Comparison of ENCODE assay signal across 25 mouse cellular contexts in genomic region chr11:32187256-32187655, GRCm38 (mm10). TPM values are rescaled to one million over a fixed set of nuclear protein-coding genes. Genes with fewer than 3 reads are reported as not detected.
DNase-seq lines count a peak whose midpoint lies in the region; ATAC-seq and TF ChIP-seq lines count a peak whose summit lies in the region.
"Had no signal": no experiment of that assay in that cellular context is flagged by ENCODE, and none has a peak within 500 bp of the region (broad histone marks: within the 10 kb centered on the region; RNA-seq: fewer than 3 reads in every experiment).

No protein-coding gene starts in this region.

- no peaks in the 10 kb centered on the region; the same call in 1 of the 2 replicates for H3K27me3 ChIP-seq in liver, embryonic 14.5 days (ENCODE audit: control insufficient read depth, insufficient read depth, low read length)
- no peaks in the 10 kb centered on the region for H3K27me3 ChIP-seq in liver, embryonic 11.5 days (replicated peaks; ENCODE audit: control insufficient read depth, insufficient read depth, low read length)
- H3K27me3 ChIP-seq: embryonic facial prominence, embryonic 15.5 days; limb, embryonic 12.5 days had no signal

- H3K36me3 ChIP-seq in liver, embryonic 14.5 days (replicated peaks; ENCODE audit: control insufficient read depth, insufficient read depth, low read depth) = no peaks in the 10 kb centered on the region
- no peaks in the 10 kb centered on the region for H3K36me3 ChIP-seq in liver, embryonic 11.5 days (ENCODE audit: control insufficient read depth, insufficient read depth, low read length)
- H3K36me3 ChIP-seq: embryonic facial prominence, embryonic 15.5 days; heart, embryonic 13.5 days; limb, embryonic 12.5 days; liver, embryonic 15.5 days; neural tube, embryonic 12.5 days had no signal

- H3K4me1 ChIP-seq in liver, embryonic 14.5 days (replicated peaks; ENCODE audit: control insufficient read depth in 2 of 2, insufficient read depth in 2 of 2, low read length in 1 of 2) = no peaks in the 10 kb centered on the region
- H3K4me1 ChIP-seq in liver, embryonic 11.5 days (replicated peaks; ENCODE audit: control insufficient read depth, insufficient read depth, low read length) = no peaks in the 10 kb centered on the region
- H3K4me1 ChIP-seq: embryonic facial prominence, embryonic 15.5 days; limb, embryonic 12.5 days; neural tube, embryonic 12.5 days had no signal

- 65% methylated on average over 4 of the region's 4 CpGs for WGBS in liver, embryonic 14.5 days (ENCODE audit: insufficient replicate concordance)
- WGBS in liver, embryonic 11.5 days = 83% methylated on average over 4 of the region's 4 CpGs

- no peak overlapping the region for H3K4me3 ChIP-seq in liver, embryonic 14.5 days (ENCODE audit: insufficient read depth in 1 of 2, low read depth in 2 of 2, low read length in 2 of 2)
- H3K4me3 ChIP-seq in liver, embryonic 11.5 days (ENCODE audit: low read depth, low read length) = no peak overlapping the region
- H3K4me3 ChIP-seq: embryonic facial prominence, embryonic 15.5 days; gastrocnemius, adult 2 months; heart, embryonic 13.5 days; limb, embryonic 12.5 days; liver, embryonic 15.5 days; neural tube, embryonic 12.5 days had no signal

- no peak overlapping the region for H3K27ac ChIP-seq in liver, embryonic 14.5 days
- H3K27ac ChIP-seq in liver, embryonic 11.5 days (ENCODE audit: low read depth, low read length) = no peak overlapping the region
- H3K27ac ChIP-seq: embryonic facial prominence, embryonic 15.5 days; gastrocnemius, adult 2 months; heart, embryonic 13.5 days; limb, embryonic 12.5 days; liver, embryonic 15.5 days; neural tube, embryonic 12.5 days had no signal

- H3K9me3 ChIP-seq in liver, embryonic 14.5 days (ENCODE audit: control insufficient read depth, low read length) = no peaks in the 10 kb centered on the region
- H3K9me3 ChIP-seq in liver, embryonic 11.5 days (ENCODE audit: control insufficient read depth, low read length) = no peaks in the 10 kb centered on the region
- H3K9me3 ChIP-seq: embryonic facial prominence, embryonic 15.5 days; heart, embryonic 13.5 days; limb, embryonic 12.5 days; liver, embryonic 15.5 days; neural tube, embryonic 12.5 days had no signal

- TF ChIP-seq EP300 in liver, embryonic 14.5 days (IDR thresholded peaks at IDR 0.05; ENCODE audit: low read depth) = no peak

- peak; percentile 53 for DNase-seq in heart, adult 11 months
- no peak for DNase-seq in heart, adult 18-20 months
- no peak for DNase-seq in liver, embryonic 14.5 days (ENCODE audit: low read depth in 3 of 3, low spot score in 3 of 3)
- DNase-seq in liver, embryonic 11.5 days (ENCODE audit: low spot score) = no peak
- DNase-seq in thymus, postnatal 4 days = peak; percentile 24
- no peak for DNase-seq in thymus, postnatal 14 days
- no peak for DNase-seq in cerebellum, adult 9-11 months
- DNase-seq in retina, embryonic 14.5 days (ENCODE audit: low spot score) = no peak
- DNase-seq: adrenal gland, postnatal 25 days; cerebellum, adult 18-20 months; cerebellum, postnatal 36 days; gastrocnemius, adult 2 months; kidney, adult 9 months; kidney, postnatal 36 days; thymus, adult 18-20 months had no signal

- ATAC-seq in liver, embryonic 14.5 days (ENCODE audit: insufficient read depth) = no peak
- ATAC-seq in liver, embryonic 11.5 days (replicated peaks; ENCODE audit: low FRiP score) = no peak
- ATAC-seq: Patski had no signal

- H3K4me2 ChIP-seq in liver, embryonic 14.5 days (ENCODE audit: low read depth) = no peak overlapping the region
- no peak overlapping the region for H3K4me2 ChIP-seq in liver, embryonic 11.5 days
- H3K4me2 ChIP-seq: embryonic facial prominence, embryonic 15.5 days; heart, embryonic 13.5 days; limb, embryonic 12.5 days; liver, embryonic 15.5 days; neural tube, embryonic 12.5 days had no signal

- no peak overlapping the region for H3K9ac ChIP-seq in liver, embryonic 14.5 days (replicated peaks)
- H3K9ac ChIP-seq in liver, embryonic 11.5 days (ENCODE audit: low read depth, low read length) = no peak overlapping the region
- H3K9ac ChIP-seq: embryonic facial prominence, embryonic 15.5 days; heart, embryonic 13.5 days; limb, embryonic 12.5 days; liver, embryonic 15.5 days; neural tube, embryonic 12.5 days had no signal

- TF ChIP-seq CTCF in liver, embryonic 14.5 days (IDR thresholded peaks at IDR 0.05; ENCODE audit: low read depth) = peak; percentile 56

RNA-seq across cellular contexts. Expression of gene Il9r, which starts 12.8 kb away (rescaled TPM):
- total RNA-seq in heart, adult 18-20 months (2021) = under 1 TPM; 0.07 to 0.46 TPM
- polyA plus RNA-seq in liver, embryonic 14.5 days (2012; rRNA removed) = 0.11 and 0.16 TPM in 2 replicates
- 0.08 and 0.18 TPM in 2 replicates for polyA plus RNA-seq in liver, embryonic 14.5 days (2014; fragmentation: Nextera tagmentation; extraction: Ambion mirVana)
- polyA plus RNA-seq in liver, embryonic 11.5 days (2014; fragmentation: Nextera tagmentation; extraction: Ambion mirVana) = 0.53 and 0.62 TPM in 2 replicates
- total RNA-seq: adrenal gland, postnatal 25 days; gastrocnemius, adult 2 months; layer of hippocampus, postnatal 10 days; left cerebral cortex, postnatal 10 days; megakaryocyte-erythroid progenitor cell, adult 5-6 weeks had no signal
- polyA plus RNA-seq: forebrain, embryonic 11.5 days; Patski had no signal

RNA-seq across cellular contexts. Expression of gene Snrnp25, which starts 18.0 kb away (rescaled TPM):
- total RNA-seq in heart, adult 18-20 months (2021) = 10 to 100 TPM; 11.1 to 12.3 TPM
- polyA plus RNA-seq in liver, embryonic 14.5 days (2012; rRNA removed) = 56.8 and 67.9 TPM in 2 replicates
- 93.1 and 111 TPM in 2 replicates for polyA plus RNA-seq in liver, embryonic 14.5 days (2014; fragmentation: Nextera tagmentation; extraction: Ambion mirVana)
- 96.7 and 114 TPM in 2 replicates for polyA plus RNA-seq in liver, embryonic 11.5 days (2014; fragmentation: Nextera tagmentation; extraction: Ambion mirVana)

RNA-seq across cellular contexts. Expression of gene Rhbdf1, which starts 34.8 kb away (rescaled TPM):
- total RNA-seq in heart, adult 18-20 months (2021) = 10 to 100 TPM; 19.2 to 19.3 TPM
- 5.8 and 6.2 TPM in 2 replicates for polyA plus RNA-seq in liver, embryonic 14.5 days (2012; rRNA removed)
- polyA plus RNA-seq in liver, embryonic 14.5 days (2014; fragmentation: Nextera tagmentation; extraction: Ambion mirVana) = 3.0 and 4.4 TPM in 2 replicates
- polyA plus RNA-seq in liver, embryonic 11.5 days (2014; fragmentation: Nextera tagmentation; extraction: Ambion mirVana) = 16.9 and 19.1 TPM in 2 replicates
- total RNA-seq: megakaryocyte-erythroid progenitor cell, adult 5-6 weeks had no signal

RNA-seq across cellular contexts. Expression of gene Mpg, which starts 39.0 kb away (rescaled TPM):
- total RNA-seq in heart, adult 18-20 months (2021) = 1 to 10 TPM; 5.6 TPM
- 8.1 and 9.9 TPM in 2 replicates for polyA plus RNA-seq in liver, embryonic 14.5 days (2012; rRNA removed)
- polyA plus RNA-seq in liver, embryonic 14.5 days (2014; fragmentation: Nextera tagmentation; extraction: Ambion mirVana) = 17.0 and 18.1 TPM in 2 replicates
- 29.6 and 30.8 TPM in 2 replicates for polyA plus RNA-seq in liver, embryonic 11.5 days (2014; fragmentation: Nextera tagmentation; extraction: Ambion mirVana)

Comparison
In these comparisons a context has a peak if more than half of its experiments do, and no peak if none do; other contexts are left out.
1. DNase-seq: peak in heart, adult 11 months (single experiment) and thymus, postnatal 4 days (single experiment); none in heart, adult 18-20 months (0 of 2), liver, embryonic 14.5 days (0 of 3), liver, embryonic 11.5 days (single experiment), thymus, postnatal 14 days (single experiment), cerebellum, adult 9-11 months (single experiment) and retina, embryonic 14.5 days (single experiment).